Mouse (Mus musculus) midbrain, embryonic 15.5 days (tissue): Measurements from ENCODE around the gene Fbxl18. TPM values are rescaled to one million over a fixed set of nuclear protein-coding genes. Genes with fewer than 3 reads are reported as not detected.

ENCODE experiments used
- polyA plus RNA-seq: library from polyadenylated mRNA; unstranded; fragments of >200 nt; fragmentation: Nextera tagmentation; extraction: Ambion mirVana; gene quantifications from 2 replicates; pipeline ENCODE4 v1.2.1, GENCODE M21; 2015

The Fbxl18 gene
- polyA plus RNA-seq, 1 experiment from 2014 or later = 43.0 TPM

Other genes starting within 250 kb of the Fbxl18 start
- gene Slc29a4, start 202.9 kb downstream of the Fbxl18 start, polyA plus RNA-seq = 97.2 and 100 TPM in 2 replicates
- 36.3 and 38.6 TPM in 2 replicates for gene Tnrc18, start 77.8 kb downstream of the Fbxl18 start, polyA plus RNA-seq
- 13,428 and 14,272 TPM in 2 replicates for gene Actb, start 11.3 kb upstream of the Fbxl18 start, polyA plus RNA-seq
- gene Fscn1, start 64.9 kb upstream of the Fbxl18 start, polyA plus RNA-seq = 507 and 508 TPM in 2 replicates
- 30.6 and 33.6 TPM in 2 replicates for gene Rnf216, start 217.6 kb upstream of the Fbxl18 start, polyA plus RNA-seq